Mouse (Mus musculus): ENCODE results near the gene Mettl21e. TPM values are rescaled to one million over a fixed set of nuclear protein-coding genes. Genes with fewer than 3 reads are reported as not detected.
"Not testable (repeated sequence)": the region's sequence is repeated elsewhere in the genome, so short reads cannot be mapped to it uniquely, and the experiment has no call there.

The Mettl21e gene
- polyA plus RNA-seq (2015; fragmentation: Nextera tagmentation; extraction: Ambion mirVana): not detected in 2 replicates

GRCm38 (mm10) chr1:44218876-44219275 lies at the start of gene Mettl21e:
TSS of gene Mettl21e (minus strand) at chr1:44218961.
- Histone ChIP-seq H3K36me3 (no peaks in the 10 kb centered on the region), H3K9ac (no peak within 1 kb of the TSS), H3K4me2 (no peak within 1 kb of the TSS), H3K4me3 (no peak within 1 kb of the TSS), H3K27me3 (no peaks in the 10 kb centered on the region), H3K9me3 (no peaks in the 10 kb centered on the region), H3K4me1 (replicated peaks) (no peaks in the 10 kb centered on the region), H3K27ac (no peak within 1 kb of the TSS)
- 88% methylated on average over 1 of the region's 1 CpGs for WGBS
- no peak for ATAC-seq (ENCODE audit: low FRiP score)

GRCm38 (mm10) chr1:44240440-44240839 lies 21.7 kb upstream of the Mettl21e start:
- not testable (repeated sequence) for H3K4me3 ChIP-seq; H3K27me3 ChIP-seq; H3K4me1 ChIP-seq (replicated peaks); ATAC-seq (ENCODE audit: low FRiP score); H3K9me3 ChIP-seq; H3K27ac ChIP-seq; H3K9ac ChIP-seq; H3K4me2 ChIP-seq; H3K36me3 ChIP-seq
- WGBS: 83% methylated on average over 2 of the region's 2 CpGs

- Histone ChIP-seq H3K36me3 (no peaks in the 10 kb centered on the region), H3K4me1 (replicated peaks) (no peaks in the 10 kb centered on the region), H3K4me3 (no peak overlapping the region), H3K27ac (no peak overlapping the region), H3K4me2 (no peak overlapping the region), H3K9me3 (no peaks in the 10 kb centered on the region), H3K9ac (no peak overlapping the region), H3K27me3 (no peaks in the 10 kb centered on the region)
- no peak for ATAC-seq (ENCODE audit: low FRiP score)
- WGBS: 96% methylated on average over 3 of the region's 3 CpGs
Measured at GRCm38 (mm10) chr1:44239969-44240368, 21.2 kb upstream of the Mettl21e start.

GRCm38 (mm10) chr1:44237305-44237704 lies 18.5 kb upstream of the Mettl21e start:
- Histone ChIP-seq H3K27ac (no peak overlapping the region), H3K27me3 (no peaks in the 10 kb centered on the region), H3K9me3 (no peaks in the 10 kb centered on the region), H3K4me2 (no peak overlapping the region), H3K4me3 (no peak overlapping the region), H3K4me1 (replicated peaks) (no peaks in the 10 kb centered on the region), H3K9ac (no peak overlapping the region), H3K36me3 (no peaks in the 10 kb centered on the region)
- WGBS: 86% methylated on average over 2 of the region's 2 CpGs
- no peak for ATAC-seq (ENCODE audit: low FRiP score)

- no peak overlapping the region for H3K4me2 ChIP-seq
- H3K36me3 ChIP-seq: no peaks in the 10 kb centered on the region
- no peak for ATAC-seq (ENCODE audit: low FRiP score)
- no peak overlapping the region for H3K9ac ChIP-seq
- no peaks in the 10 kb centered on the region for H3K4me1 ChIP-seq (replicated peaks)
- no peak overlapping the region for H3K4me3 ChIP-seq
- no peaks in the 10 kb centered on the region for H3K27me3 ChIP-seq
- H3K27ac ChIP-seq: no peak overlapping the region
- H3K9me3 ChIP-seq: no peaks in the 10 kb centered on the region
- WGBS: 78% methylated on average over 2 of the region's 2 CpGs
Measured at GRCm38 (mm10) chr1:44235311-44235710, 16.6 kb upstream of the Mettl21e start.

- H3K4me3 ChIP-seq, H3K27me3 ChIP-seq: not testable (repeated sequence)
Measured at GRCm38 (mm10) chr1:44234531-44234930, 15.8 kb upstream of the Mettl21e start.

GRCm38 (mm10) chr1:44229044-44229443 lies 10.3 kb upstream of the Mettl21e start:
- ATAC-seq (ENCODE audit: low FRiP score): 0 out of 2 replicates have a peak, but pooled peaks have one; percentile 81
- no peak overlapping the region for H3K9ac ChIP-seq
- WGBS: 62% methylated on average over 2 of the region's 2 CpGs
- no peak overlapping the region for H3K27ac ChIP-seq
- H3K27me3 ChIP-seq: no peaks in the 10 kb centered on the region
- H3K9me3 ChIP-seq: no peaks in the 10 kb centered on the region
- no peaks in the 10 kb centered on the region for H3K4me1 ChIP-seq (replicated peaks)
- no peaks in the 10 kb centered on the region for H3K36me3 ChIP-seq
- H3K4me3 ChIP-seq: no peak overlapping the region
- H3K4me2 ChIP-seq: no peak overlapping the region

More at GRCm38 (mm10) chr1:44234531-44234930, 15.8 kb upstream of the Mettl21e start:
- H3K9ac ChIP-seq; H3K36me3 ChIP-seq; H3K4me1 ChIP-seq (replicated peaks); H3K27ac ChIP-seq; H3K4me2 ChIP-seq; H3K9me3 ChIP-seq; ATAC-seq (ENCODE audit: low FRiP score): not testable (repeated sequence)
- 83% methylated on average over 2 of the region's 2 CpGs for WGBS

GRCm38 (mm10) chr1:44217118-44217517 lies 1.6 kb downstream of the Mettl21e start:
- Histone ChIP-seq H3K9ac (no peak overlapping the region), H3K9me3 (no peaks in the 10 kb centered on the region), H3K27ac (no peak overlapping the region), H3K4me3 (no peak overlapping the region), H3K36me3 (no peaks in the 10 kb centered on the region), H3K27me3 (no peaks in the 10 kb centered on the region), H3K4me1 (replicated peaks) (no peaks in the 10 kb centered on the region), H3K4me2 (no peak overlapping the region)
- WGBS: 82% methylated on average over 2 of the region's 2 CpGs
- ATAC-seq (ENCODE audit: low FRiP score): no peak

- Histone ChIP-seq H3K27ac (no peak overlapping the region), H3K9ac (no peak overlapping the region), H3K4me1 (replicated peaks) (no peaks in the 10 kb centered on the region), H3K4me2 (no peak overlapping the region), H3K4me3 (no peak overlapping the region), H3K9me3 (no peaks in the 10 kb centered on the region), H3K27me3 (no peaks in the 10 kb centered on the region), H3K36me3 (no peaks in the 10 kb centered on the region)
- WGBS: 88% methylated on average over 2 of the region's 2 CpGs
- ATAC-seq (ENCODE audit: low FRiP score): no peak
Measured at GRCm38 (mm10) chr1:44216352-44217116, 2.2 kb downstream of the Mettl21e start.

GRCm38 (mm10) chr1:44214443-44214842 lies 4.3 kb downstream of the Mettl21e start:
- H3K36me3 ChIP-seq: no peaks in the 10 kb centered on the region
- H3K4me3 ChIP-seq: no peak overlapping the region
- no peaks in the 10 kb centered on the region for H3K27me3 ChIP-seq
- 47% methylated on average over 2 of the region's 2 CpGs for WGBS
- H3K27ac ChIP-seq: no peak overlapping the region
- H3K4me2 ChIP-seq: no peak overlapping the region
- no peak for ATAC-seq (ENCODE audit: low FRiP score)
- no peaks in the 10 kb centered on the region for H3K9me3 ChIP-seq
- no peak overlapping the region for H3K9ac ChIP-seq
- no peaks in the 10 kb centered on the region for H3K4me1 ChIP-seq (replicated peaks)

GRCm38 (mm10) chr1:44202876-44203275 lies 15.9 kb downstream of the Mettl21e start:
- Histone ChIP-seq H3K4me1 (replicated peaks) (peaks cover 4% of the 10 kb centered on the region; the same call in 1 of the 2 replicates), H3K36me3 (no peaks in the 10 kb centered on the region), H3K4me3 (no peak overlapping the region), H3K27me3 (no peaks in the 10 kb centered on the region), H3K9ac (no peak overlapping the region), H3K9me3 (no peaks in the 10 kb centered on the region), H3K4me2 (no peak overlapping the region), H3K27ac (no peak overlapping the region)
- ATAC-seq (ENCODE audit: low FRiP score): no peak
- whole genome bisulfite sequencing: 86% methylated on average over 15 of the region's 15 CpGs

- H3K27me3 ChIP-seq: no peaks in the 10 kb centered on the region
- peak; percentile 75 for ATAC-seq (ENCODE audit: low FRiP score)
Measured at GRCm38 (mm10) chr1:44198273-44199171, 20.2 kb downstream of the Mettl21e start.

More at GRCm38 (mm10) chr1:44198273-44199171, 20.2 kb downstream of the Mettl21e start:
- no peaks in the 10 kb centered on the region for H3K9me3 ChIP-seq
- no peaks in the 10 kb centered on the region for H3K36me3 ChIP-seq
- no peak overlapping the region for H3K27ac ChIP-seq
- peaks cover 4% of the 10 kb centered on the region; the same call in 1 of the 2 replicates for H3K4me1 ChIP-seq (replicated peaks)
- H3K4me2 ChIP-seq: peak overlapping the region; percentile 80
- H3K9ac ChIP-seq: peak overlapping the region; percentile 71
- peak overlapping the region; percentile 53 for H3K4me3 ChIP-seq
- 13% methylated on average over 47 of the region's 47 CpGs for WGBS
